Mouse (Mus musculus): ENCODE results near the gene Olfr544. TPM values are rescaled to one million over a fixed set of nuclear protein-coding genes. Genes with fewer than 3 reads are reported as not detected.

The Olfr544 gene
- not detected in 2 replicates for polyA plus RNA-seq (2012; rRNA removed)

GRCm38 (mm10) chr7:102488161-102488560 is at the start of gene Olfr544:
Olfr544 (minus strand) TSS chr7:102488313.
- no peaks in the 10 kb centered on the region for H3K4me1 ChIP-seq (ENCODE audit: control insufficient read depth, insufficient read depth, insufficient read length)
- H3K27ac ChIP-seq (ENCODE audit: insufficient read depth, low read length): no peak within 1 kb of the TSS
- no peak for TF ChIP-seq CTCF (IDR thresholded peaks at IDR 0.05; ENCODE audit: extremely low read depth, insufficient read depth, insufficient read length, insufficient replicate concordance)
- TF ChIP-seq POLR2A (IDR thresholded peaks at IDR 0.05; ENCODE audit: low read depth, low read length): no peak
- no peak within 1 kb of the TSS for H3K4me3 ChIP-seq (ENCODE audit: extremely low read depth, insufficient read depth, insufficient read length)
- H3K36me3 ChIP-seq (ENCODE audit: control insufficient read depth, insufficient read depth, low read length): no peaks in the 10 kb centered on the region
- DNase-seq (ENCODE audit: low read depth in 1 of 2, low spot score in 2 of 2): no peak
- WGBS: 37% methylated on average over 1 of the region's 1 CpGs
- H3K27me3 ChIP-seq (ENCODE audit: control insufficient read depth, insufficient read depth, low read length): no peaks in the 10 kb centered on the region

DNA sequence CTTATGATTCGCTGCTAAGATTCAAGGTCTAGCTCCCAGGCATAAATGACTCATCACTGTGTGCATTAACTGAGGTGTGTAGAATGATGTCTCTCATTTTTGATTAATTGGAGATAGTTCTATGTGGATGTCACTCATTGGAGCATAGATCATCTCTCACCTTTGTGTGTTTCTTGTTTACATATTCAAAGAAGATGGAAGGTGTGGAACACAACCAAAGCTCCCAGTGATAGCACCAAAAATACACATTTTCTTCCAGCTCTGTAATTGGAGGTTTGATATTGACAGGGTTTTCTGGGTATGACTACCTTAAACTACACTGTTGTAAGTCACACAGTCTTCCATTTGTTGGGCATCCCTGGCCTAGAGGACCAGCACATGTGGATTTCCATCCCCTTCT is 46.3 kb upstream of the Olfr544 start, which contains the start of gene Olfr547:
Gene Olfr547, plus strand, starts transcription at position 301 of the 400 bp plus-strand sequence.
- WGBS: 77% methylated on average over 1 of the region's 1 CpGs
- TF ChIP-seq CTCF (IDR thresholded peaks at IDR 0.05; ENCODE audit: extremely low read depth, insufficient read depth, insufficient read length, insufficient replicate concordance): no peak
- TF ChIP-seq POLR2A (IDR thresholded peaks at IDR 0.05; ENCODE audit: low read depth, low read length): no peak
- Histone ChIP-seq H3K4me3 (ENCODE audit: extremely low read depth, insufficient read depth, insufficient read length) (no peak within 1 kb of the TSS), H3K36me3 (ENCODE audit: control insufficient read depth, insufficient read depth, low read length) (no peaks in the 10 kb centered on the region), H3K4me1 (ENCODE audit: control insufficient read depth, insufficient read depth, insufficient read length) (no peaks in the 10 kb centered on the region), H3K27me3 (ENCODE audit: control insufficient read depth, insufficient read depth, low read length) (no peaks in the 10 kb centered on the region), H3K27ac (ENCODE audit: insufficient read depth, low read length) (no peak within 1 kb of the TSS)
- DNase-seq (ENCODE audit: low read depth in 1 of 2, low spot score in 2 of 2): no peak

DNA sequence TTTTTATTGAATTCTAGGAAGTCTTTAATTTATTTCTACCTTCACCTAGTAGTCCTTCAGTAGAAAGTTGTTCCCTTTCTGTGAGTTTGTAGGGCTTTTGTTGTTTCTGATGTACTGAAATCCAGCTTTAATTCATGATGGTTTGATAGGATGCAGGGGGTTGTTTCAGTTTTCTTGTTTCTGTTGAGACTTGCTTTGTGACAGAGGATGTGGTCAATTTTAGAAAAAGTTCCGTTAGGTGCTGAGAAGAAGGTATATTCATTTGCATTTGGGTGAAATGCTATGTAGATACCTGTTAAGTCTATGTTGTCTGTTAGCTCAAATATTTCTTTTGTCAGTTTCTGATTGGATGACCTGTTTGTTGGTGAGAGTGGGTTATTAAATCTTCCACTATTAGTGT is 40.9 kb upstream of the Olfr544 start:
- no peak overlapping the region for H3K27ac ChIP-seq (ENCODE audit: insufficient read depth, low read length)
- WGBS: 47% methylated on average over 1 of the region's 1 CpGs
- TF ChIP-seq CTCF (IDR thresholded peaks at IDR 0.05; ENCODE audit: extremely low read depth, insufficient read depth, insufficient read length, insufficient replicate concordance): no peak
- no peak for TF ChIP-seq POLR2A (IDR thresholded peaks at IDR 0.05; ENCODE audit: low read depth, low read length)
- DNase-seq (ENCODE audit: low read depth in 1 of 2, low spot score in 2 of 2): no peak
- H3K36me3 ChIP-seq (ENCODE audit: control insufficient read depth, insufficient read depth, low read length): no peaks in the 10 kb centered on the region
- H3K4me1 ChIP-seq (ENCODE audit: control insufficient read depth, insufficient read depth, insufficient read length): no peaks in the 10 kb centered on the region
- H3K4me3 ChIP-seq (ENCODE audit: extremely low read depth, insufficient read depth, insufficient read length): no peak overlapping the region
- no peaks in the 10 kb centered on the region for H3K27me3 ChIP-seq (ENCODE audit: control insufficient read depth, insufficient read depth, low read length)

- Histone ChIP-seq H3K4me1 (ENCODE audit: control insufficient read depth, insufficient read depth, insufficient read length) (peaks cover 4% of the 10 kb centered on the region), H3K4me3 (ENCODE audit: extremely low read depth, insufficient read depth, insufficient read length) (no peak overlapping the region), H3K27me3 (ENCODE audit: control insufficient read depth, insufficient read depth, low read length) (0 out of 2 replicates have a peak, but pooled peaks cover 3% of the 10 kb centered on the region), H3K36me3 (ENCODE audit: control insufficient read depth, insufficient read depth, low read length) (no peaks in the 10 kb centered on the region), H3K27ac (ENCODE audit: insufficient read depth, low read length) (no peak overlapping the region)
- TF ChIP-seq POLR2A (IDR thresholded peaks at IDR 0.05; ENCODE audit: low read depth, low read length) (no peak), CTCF (IDR thresholded peaks at IDR 0.05; ENCODE audit: extremely low read depth, insufficient read depth, insufficient read length, insufficient replicate concordance) (no peak)
- no peak for DNase-seq (ENCODE audit: low read depth in 1 of 2, low spot score in 2 of 2)
- WGBS: 85% methylated on average over 2 of the region's 2 CpGs
Observed at GRCm38 (mm10) chr7:102517051-102517335, 28.9 kb upstream of the Olfr544 start.

- peaks cover 4% of the 10 kb centered on the region for H3K4me1 ChIP-seq (ENCODE audit: control insufficient read depth, insufficient read depth, insufficient read length)
- no peak for TF ChIP-seq CTCF (IDR thresholded peaks at IDR 0.05; ENCODE audit: extremely low read depth, insufficient read depth, insufficient read length, insufficient replicate concordance)
- no peak for TF ChIP-seq POLR2A (IDR thresholded peaks at IDR 0.05; ENCODE audit: low read depth, low read length)
- 0 out of 2 replicates have a peak, but pooled peaks cover 3% of the 10 kb centered on the region for H3K27me3 ChIP-seq (ENCODE audit: control insufficient read depth, insufficient read depth, low read length)
- no peaks in the 10 kb centered on the region for H3K36me3 ChIP-seq (ENCODE audit: control insufficient read depth, insufficient read depth, low read length)
- no peak overlapping the region for H3K27ac ChIP-seq (ENCODE audit: insufficient read depth, low read length)
- WGBS: 66% methylated on average over 10 of the region's 10 CpGs
- H3K4me3 ChIP-seq (ENCODE audit: extremely low read depth, insufficient read depth, insufficient read length): no peak overlapping the region
- DNase-seq (ENCODE audit: low read depth in 1 of 2, low spot score in 2 of 2): no peak
Observed at GRCm38 (mm10) chr7:102516261-102517050, 28.3 kb upstream of the Olfr544 start.

- 17% methylated on average over 4 of the region's 4 CpGs for WGBS
- H3K4me3 ChIP-seq (ENCODE audit: extremely low read depth, insufficient read depth, insufficient read length): no peak overlapping the region
- TF ChIP-seq CTCF (IDR thresholded peaks at IDR 0.05; ENCODE audit: extremely low read depth, insufficient read depth, insufficient read length, insufficient replicate concordance) (no peak), POLR2A (IDR thresholded peaks at IDR 0.05; ENCODE audit: low read depth, low read length) (no peak)
Observed at GRCm38 (mm10) chr7:102514144-102514543, 26.0 kb upstream of the Olfr544 start.

More at GRCm38 (mm10) chr7:102514144-102514543, 26.0 kb upstream of the Olfr544 start:
- H3K36me3 ChIP-seq (ENCODE audit: control insufficient read depth, insufficient read depth, low read length): no peaks in the 10 kb centered on the region
- no peak for DNase-seq (ENCODE audit: low read depth in 1 of 2, low spot score in 2 of 2)
- H3K4me1 ChIP-seq (ENCODE audit: control insufficient read depth, insufficient read depth, insufficient read length): peaks cover 4% of the 10 kb centered on the region
- 0 out of 2 replicates have a peak, but pooled peaks cover 3% of the 10 kb centered on the region for H3K27me3 ChIP-seq (ENCODE audit: control insufficient read depth, insufficient read depth, low read length)
- no peak overlapping the region for H3K27ac ChIP-seq (ENCODE audit: insufficient read depth, low read length)
